Mouse (Mus musculus) c-Kit-positive CD71-positive TER-119-positive erythroid progenitor cells, embryonic 14.5 days (primary cell): Measurements from ENCODE around the gene P4ha2.
A peak's percentile ranks its signal among the peaks of the same experiment; 100 is the strongest.

Experiments used
- DNase-seq: peaks from one replicate; pipeline ENCODE4 v3.0.0-alpha.2; 2013; ENCODE audit warnings: low spot score

Gene P4ha2

DNA sequence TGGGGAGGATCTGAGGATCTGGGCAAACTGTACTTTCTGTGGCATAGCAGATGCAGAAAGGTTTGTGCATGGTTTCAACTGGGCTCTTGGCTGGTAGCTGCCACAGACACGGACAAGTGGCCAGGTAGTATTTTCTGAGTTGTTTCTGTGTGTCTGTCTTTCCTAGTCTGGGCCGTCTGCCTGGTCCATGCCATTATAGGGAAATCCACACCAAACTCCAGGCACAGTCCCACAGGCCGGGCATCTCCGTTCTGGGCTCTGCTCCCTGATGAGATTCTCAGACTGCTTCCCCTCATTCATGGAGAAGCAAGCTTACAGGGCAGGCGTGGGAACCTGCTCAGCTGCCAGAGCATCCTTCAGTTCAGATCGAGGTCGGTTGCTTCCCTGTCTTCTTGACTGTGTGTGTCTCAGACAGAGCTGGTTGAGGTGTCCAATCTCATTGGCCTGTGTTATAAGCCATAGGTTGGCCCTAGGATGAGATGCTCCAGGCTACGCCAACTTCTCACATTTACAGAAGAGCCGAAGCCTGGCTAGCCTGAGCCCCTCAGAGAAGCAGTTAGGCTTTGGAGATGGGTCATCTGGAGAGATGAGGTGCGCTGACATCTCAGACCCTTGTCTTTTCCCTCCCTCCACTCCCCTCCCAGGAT is at the start of gene P4ha2:
Gene P4ha2, plus strand, starts transcription at position 51 of the 647 bp plus-strand sequence.
- DNase-seq: no peak

DNA sequence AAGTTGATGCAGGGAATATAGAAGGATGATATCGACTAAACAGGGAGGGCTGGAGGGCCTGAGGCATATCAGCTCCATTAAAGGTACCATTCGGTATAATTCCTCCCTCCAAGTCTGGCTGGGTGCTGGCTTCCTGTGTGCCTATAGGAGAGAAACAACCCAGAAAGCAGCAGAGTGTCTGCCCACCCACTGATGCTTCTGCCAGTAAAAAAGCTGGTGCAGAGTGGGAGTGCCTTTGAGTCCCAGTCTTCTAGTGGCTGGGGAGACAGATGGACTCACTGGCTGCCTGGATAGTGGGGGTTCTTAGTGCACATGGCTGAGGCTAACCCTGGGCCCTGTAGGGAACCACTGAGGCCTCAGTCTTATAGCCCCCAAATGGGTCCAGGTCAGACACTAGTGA is 49.7 kb upstream of the P4ha2 start:
- no peak for DNase-seq

GRCm38 (mm10) chr11:54051161-54051560 is 48.7 kb upstream of the P4ha2 start:
- DNase-seq: no peak

DNA sequence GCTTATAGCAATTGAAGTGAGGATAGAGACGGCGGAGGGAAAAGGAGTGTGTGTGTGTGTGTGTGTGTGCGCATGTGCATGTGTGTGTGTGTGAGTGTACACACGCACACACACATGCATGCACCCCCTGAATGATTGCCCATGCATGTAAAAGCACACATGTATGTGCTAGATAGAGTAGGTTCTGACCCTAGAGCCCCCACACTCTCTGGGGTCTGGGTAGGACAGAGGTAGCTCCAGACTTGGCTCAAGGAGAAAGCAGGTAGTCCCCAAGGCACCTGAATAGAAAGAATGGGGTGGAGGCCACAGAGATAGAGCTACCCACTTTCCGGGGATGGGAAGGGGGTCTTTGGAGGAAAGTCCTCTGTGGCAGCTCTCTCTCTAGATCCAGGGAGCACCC is 47.8 kb upstream of the P4ha2 start:
- DNase-seq: no peak

DNA sequence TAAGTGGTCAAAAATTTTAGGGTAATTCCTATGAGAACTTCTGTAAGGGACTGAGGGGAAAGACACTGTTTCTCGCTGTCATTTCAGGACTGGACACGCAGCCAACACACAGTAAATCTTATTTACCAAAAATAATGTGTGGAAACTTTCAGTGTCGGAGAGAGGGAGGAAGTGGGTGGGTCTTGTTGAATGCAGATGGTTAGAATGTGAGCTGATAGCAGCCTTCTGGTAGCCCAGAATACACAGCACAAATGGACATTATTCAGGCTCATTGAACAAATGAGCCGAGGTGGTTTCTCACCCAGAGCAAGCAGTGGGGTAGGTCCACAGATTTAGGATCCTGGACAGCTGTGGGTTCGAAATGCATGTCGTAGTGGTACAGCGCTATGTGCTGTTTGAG is 46.8 kb upstream of the P4ha2 start:
- DNase-seq: no peak

- peak; percentile 74 for DNase-seq
These were observed 45.6 kb upstream of the P4ha2 start for GRCm38 (mm10) chr11:54054257-54054656.

DNA sequence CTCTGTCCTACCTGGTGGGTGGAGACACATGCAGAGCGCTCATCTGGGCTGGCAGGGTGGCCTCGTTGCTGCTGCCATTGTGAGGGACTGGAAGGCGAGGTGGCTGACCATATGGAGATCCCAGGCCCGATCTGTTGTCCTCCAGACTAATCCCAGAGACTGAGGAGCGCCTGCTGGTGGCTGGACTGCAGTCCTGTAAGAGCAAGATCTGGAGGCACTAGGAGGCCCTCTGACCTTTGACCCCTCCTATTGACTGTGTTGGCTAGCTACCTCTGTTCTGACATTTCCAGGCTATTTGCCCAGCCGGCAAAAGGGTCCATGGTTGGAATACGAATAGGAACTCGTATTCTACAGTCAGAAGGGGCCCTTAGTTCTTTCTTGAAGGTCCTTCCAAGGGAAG is 43.8 kb upstream of the P4ha2 start:
- DNase-seq: no peak

- no peak for DNase-seq
These were observed 42.5 kb upstream of the P4ha2 start for GRCm38 (mm10) chr11:54057428-54057827.

DNA sequence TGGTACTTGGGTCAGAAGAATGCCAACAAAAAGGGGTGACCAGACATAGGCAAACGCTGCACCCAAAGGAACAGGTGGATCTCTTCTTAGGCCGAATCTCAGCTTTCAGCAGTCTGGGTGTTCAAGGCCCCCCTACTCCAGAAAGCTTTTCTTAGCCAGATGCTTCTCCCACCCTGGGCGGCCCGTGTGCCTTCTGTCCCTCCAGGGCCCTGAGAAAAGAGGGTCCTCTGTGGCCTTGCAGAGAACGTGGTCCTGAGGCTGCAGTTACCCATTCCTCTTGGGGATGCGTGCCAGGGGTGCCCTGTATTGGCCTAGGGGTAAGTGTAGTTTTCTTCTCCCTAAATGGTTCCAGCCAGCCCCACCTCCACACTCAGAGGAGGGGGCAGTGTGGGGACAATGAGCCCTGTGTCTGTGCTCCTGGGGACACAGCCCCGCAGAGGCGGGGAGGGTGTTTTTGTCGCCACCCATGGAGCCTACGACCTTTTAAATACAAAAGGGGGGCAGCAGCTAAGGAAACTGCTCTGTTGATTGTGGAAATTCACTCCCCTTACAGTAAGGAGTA is 41.8 kb upstream of the P4ha2 start:
- DNase-seq: no peak

GRCm38 (mm10) chr11:54058643-54059042 is 41.3 kb upstream of the P4ha2 start:
- DNase-seq: no peak

- DNase-seq: no peak
These were observed 40.4 kb upstream of the P4ha2 start for GRCm38 (mm10) chr11:54059526-54059925.

GRCm38 (mm10) chr11:54060316-54060715 is 39.6 kb upstream of the P4ha2 start:
- DNase-seq: no peak

DNA sequence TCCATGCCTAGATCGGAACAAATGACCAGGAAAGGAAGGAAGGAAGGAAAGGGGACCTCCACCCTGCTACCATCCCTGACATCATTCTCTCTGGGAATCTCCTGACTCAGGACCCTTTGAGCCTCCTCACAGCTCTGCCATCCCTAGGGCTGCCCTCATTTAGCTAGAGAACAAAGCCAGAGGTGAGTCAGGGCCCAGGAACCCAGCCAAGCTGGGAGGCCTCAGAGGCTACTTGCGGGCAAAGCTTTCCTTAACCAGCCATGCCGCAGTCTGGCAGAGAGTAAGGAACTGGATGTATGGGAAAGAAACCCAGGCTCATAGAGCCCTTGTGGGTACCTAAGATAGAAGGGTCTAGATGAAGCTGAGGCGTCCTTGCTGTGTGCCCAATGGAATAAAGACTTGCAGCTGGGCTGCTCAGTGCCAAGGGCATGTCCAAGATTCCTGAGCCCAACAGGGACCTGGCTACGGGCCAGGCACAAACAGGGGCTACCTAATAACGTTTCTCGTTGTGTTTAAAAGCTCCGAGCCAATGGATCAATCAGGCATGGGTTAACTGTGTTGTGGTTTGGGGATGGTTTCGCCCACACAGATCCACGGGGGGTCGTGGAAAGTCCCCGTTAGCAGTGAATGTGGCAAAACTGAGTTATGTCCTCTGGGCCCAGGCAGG is 37.7 kb upstream of the P4ha2 start:
- no peak for DNase-seq

GRCm38 (mm10) chr11:54062753-54063471 is 37.0 kb upstream of the P4ha2 start:
- DNase-seq: no peak

DNA sequence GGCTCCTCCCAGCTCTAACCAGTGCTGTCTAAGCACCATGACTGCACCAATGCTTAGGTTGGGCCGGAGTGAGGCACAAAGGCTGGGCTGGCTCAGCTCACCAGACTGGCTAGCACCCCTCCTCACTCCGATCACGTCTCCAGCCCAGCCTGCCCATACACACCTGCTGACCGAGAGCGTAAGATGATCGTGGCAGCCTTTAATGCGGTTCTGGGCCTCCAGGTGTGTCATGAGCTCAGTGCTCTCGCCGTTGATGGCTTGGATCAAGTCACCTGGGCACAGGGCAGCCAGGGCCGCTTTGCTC is 36.5 kb upstream of the P4ha2 start:
- no peak for DNase-seq

- no peak for DNase-seq
These were observed 35.4 kb upstream of the P4ha2 start for GRCm38 (mm10) chr11:54064412-54064978.

DNA sequence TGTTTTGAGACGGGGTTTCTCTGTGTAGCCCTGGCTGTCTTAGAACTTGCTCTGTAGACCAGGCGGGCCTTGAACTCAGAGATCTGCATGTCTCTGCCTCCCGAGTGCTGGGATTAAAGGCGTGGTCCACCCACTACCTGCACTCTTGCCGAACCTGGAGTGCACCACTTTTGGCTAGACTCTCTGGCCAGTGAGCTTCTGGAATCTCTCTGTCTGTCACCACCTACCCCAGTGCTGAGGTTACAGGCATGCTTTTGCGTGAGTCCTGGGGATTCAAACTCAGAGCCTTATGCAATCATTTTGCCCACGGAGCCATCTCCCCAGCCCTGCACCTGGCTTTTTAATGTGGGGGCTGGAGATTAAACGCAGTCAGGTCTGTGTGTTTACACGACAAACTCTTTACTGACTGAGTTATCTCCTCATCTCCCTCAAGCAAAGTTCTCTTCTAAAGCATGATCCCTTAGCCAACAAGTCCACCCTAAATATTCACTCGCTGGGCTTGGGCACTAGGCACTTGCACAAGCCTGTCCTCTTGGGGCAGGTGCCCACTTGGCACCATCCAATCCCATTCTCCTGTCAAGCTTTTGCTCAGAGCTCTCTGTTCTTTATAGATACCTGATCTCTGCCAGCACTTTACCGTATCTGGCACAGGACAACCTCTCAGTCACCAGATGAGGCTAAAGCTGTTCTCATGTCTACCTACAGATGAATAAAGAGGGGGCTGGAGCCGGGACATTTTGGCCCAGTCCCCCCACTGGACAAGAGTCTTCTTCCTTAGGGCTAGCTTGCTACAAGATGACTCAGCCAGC is 34.6 kb upstream of the P4ha2 start:
- no peak for DNase-seq

GRCm38 (mm10) chr11:54065915-54066178 is 34.0 kb upstream of the P4ha2 start:
- DNase-seq: no peak

DNA sequence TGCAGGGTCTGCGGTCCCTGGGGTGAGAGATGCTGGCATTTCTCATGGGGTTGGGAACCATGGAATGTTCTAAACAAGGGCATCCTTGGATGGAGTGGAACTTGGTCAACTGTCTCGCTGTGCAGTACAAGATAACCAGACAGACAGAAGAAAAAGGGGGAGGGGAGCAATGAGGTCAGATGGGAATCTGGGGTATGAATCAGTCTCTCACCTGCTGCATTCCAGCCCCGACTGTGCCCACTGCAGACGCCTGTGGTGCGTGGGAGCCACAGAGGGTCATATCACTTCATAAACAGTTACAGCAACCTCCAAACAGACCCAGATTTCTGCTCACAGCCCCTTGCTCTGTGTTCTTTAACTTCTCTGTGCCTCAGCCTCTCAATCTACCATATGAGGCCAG is 33.5 kb upstream of the P4ha2 start:
- DNase-seq: no peak

DNA sequence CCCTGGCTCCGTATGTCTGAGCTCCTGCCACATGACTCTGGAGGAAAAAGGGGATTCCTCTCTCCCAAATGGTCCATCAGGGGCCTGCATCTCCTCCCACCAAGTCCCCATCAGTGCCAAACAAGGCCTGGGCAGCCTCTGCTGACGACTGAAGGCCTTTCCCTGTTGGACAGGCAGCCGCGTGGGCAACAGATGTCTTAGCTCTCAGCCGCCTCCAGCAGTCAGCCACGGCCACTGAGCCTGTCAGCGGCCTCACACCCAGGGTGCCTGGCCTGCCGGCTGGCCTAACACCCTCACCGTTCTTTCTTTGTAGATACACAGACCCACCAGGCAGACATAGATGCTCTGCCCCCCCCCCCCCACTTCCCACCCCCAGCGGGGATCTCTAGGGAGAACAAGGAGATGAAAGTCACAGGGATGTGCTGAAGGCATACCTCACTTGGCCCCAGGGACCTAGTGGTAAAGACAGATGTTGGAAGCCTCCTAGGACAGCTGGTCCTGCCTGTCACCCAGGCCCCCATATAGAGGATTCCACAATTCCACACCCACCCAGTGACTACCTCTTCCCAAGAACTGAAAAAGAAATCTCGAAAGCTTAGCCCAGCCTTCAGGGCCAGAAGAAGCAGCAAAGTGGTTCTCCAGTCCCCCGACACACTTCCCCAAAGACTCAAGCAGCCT is 32.4 kb upstream of the P4ha2 start:
- DNase-seq: no peak

- no peak for DNase-seq
These were observed 31.8 kb upstream of the P4ha2 start for GRCm38 (mm10) chr11:54067996-54068519.
